Mouse (Mus musculus): ENCODE measurements around the gene Nup54. TPM values are rescaled to one million over a fixed set of nuclear protein-coding genes. Genes with fewer than 3 reads are reported as not detected.

The Nup54 gene
- total RNA-seq (2023) = 53.3 TPM

DNA sequence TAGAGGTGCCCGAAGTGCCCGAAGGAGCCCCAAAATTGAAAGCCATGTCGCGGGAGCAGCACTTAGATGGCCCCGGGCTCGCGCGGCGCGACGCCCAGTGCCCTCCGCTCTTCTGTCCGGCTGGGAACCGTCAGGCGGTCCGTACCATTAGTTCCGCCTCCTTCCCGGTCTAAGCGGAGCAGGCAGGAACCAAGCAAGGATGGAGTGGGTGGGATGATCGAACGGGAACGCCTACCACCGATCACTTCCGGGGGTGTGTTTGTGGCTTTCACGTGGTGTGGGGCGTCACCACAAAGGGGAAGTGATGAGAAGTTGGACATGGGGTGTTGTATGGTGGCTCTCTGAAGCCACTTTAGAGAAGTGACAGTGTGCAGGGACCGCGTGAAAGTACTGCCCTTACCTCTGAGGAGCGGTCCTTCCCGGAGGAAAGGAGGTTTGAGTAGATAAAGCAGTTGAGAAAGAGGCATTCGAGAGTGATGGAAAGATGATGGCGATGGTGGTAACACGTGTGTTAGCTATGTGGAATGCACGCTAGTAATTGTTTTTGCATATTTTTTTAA lies at the start of gene Nup54:
Nup54 (minus strand) TSS at position 195 of the 560 bp plus-strand sequence.

Other genes starting within 250 kb of the Nup54 start
- not detected for gene U90926, start 219.8 kb downstream of the Nup54 start, total RNA-seq (2023)
- gene Ppef2, start 178.9 kb downstream of the Nup54 start, total RNA-seq (2023) = 0.65 TPM
- 8.0 TPM for gene Naaa, start 157.0 kb downstream of the Nup54 start, total RNA-seq (2023)
- 64.2 TPM for gene Sdad1, start 124.7 kb downstream of the Nup54 start, total RNA-seq (2023)
- gene Cxcl9, start 107.1 kb downstream of the Nup54 start, total RNA-seq (2023) = not detected
- 0.89 TPM for gene Art3, start 103.4 kb downstream of the Nup54 start, total RNA-seq (2023)
- gene Cxcl10, start 86.3 kb downstream of the Nup54 start, total RNA-seq (2023) = 1.6 TPM
- gene Scarb2, start 71.6 kb upstream of the Nup54 start, total RNA-seq (2023) = 44.4 TPM
- not detected for gene Fam47e, start 119.8 kb upstream of the Nup54 start, total RNA-seq (2023)
- gene Stbd1, start 167.8 kb upstream of the Nup54 start, total RNA-seq (2023) = not detected
- not detected for gene Ccdc158, start 240.1 kb upstream of the Nup54 start, total RNA-seq (2023)
- 0.33 TPM for gene Shroom3, start 248.2 kb upstream of the Nup54 start, total RNA-seq (2023)

Measured in CD4-positive naive resting alpha-beta T cell, adult 57 days (primary cell).